Mouse (Mus musculus) inflammation-experienced regulatory T-cells (primary cell): ENCODE results near the gene Cyba. TPM values are rescaled to one million over a fixed set of nuclear protein-coding genes. Genes with fewer than 3 reads are reported as not detected.

ENCODE experiments used
- polyA plus RNA-seq, 2 experiments: library from polyadenylated mRNA; unstranded; fragments of 100-300 nt; shearing (Covaris generic); gene quantifications; one replicate each; pipeline ENCODE4 v1.2.1; 2017

Gene Cyba
- 100 to 1,000 TPM; 685 to 812 TPM for polyA plus RNA-seq

DNA sequence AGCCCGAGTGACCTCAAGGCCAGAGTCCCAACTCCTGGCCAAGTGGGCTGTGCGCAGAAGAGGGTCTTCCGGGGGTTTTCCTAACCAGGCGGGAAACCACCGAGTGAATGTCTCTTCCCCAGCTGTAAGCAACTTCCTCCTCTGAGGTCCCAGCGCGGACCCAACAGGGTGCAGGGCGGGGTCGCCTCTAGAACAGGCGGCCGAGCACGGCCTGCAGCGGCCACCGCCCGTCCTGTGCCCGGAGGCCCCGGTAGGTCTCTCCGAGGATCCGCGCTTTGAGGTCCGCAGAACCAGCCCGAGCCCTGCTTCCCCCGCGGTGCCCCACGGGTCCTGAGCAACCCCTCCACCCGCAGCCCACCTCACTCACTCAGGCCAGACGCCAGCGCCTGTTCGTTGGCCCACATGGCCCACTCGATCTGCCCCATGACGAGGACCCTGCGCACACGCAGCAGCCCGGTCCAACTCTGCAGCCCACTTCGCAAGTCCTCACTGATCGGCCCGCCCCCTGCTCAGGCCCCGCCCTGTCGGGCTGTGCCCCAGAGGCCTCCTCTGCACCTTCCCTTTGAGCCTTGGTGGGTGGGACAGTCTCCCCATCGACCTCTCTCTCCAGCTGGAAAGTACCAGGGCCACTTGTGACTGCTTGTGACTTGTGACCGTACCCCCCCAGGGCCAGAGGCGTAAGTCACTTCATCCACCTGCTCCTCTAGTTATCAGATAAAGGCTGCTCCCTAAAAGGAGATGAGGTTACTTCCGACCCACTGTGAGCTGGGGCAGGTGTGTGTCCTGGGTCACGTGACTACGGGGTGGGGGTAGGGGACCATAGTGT lies at the start of gene Cyba:
Cyba (minus strand) TSS at position 488 of the 826 bp plus-strand sequence.

DNA sequence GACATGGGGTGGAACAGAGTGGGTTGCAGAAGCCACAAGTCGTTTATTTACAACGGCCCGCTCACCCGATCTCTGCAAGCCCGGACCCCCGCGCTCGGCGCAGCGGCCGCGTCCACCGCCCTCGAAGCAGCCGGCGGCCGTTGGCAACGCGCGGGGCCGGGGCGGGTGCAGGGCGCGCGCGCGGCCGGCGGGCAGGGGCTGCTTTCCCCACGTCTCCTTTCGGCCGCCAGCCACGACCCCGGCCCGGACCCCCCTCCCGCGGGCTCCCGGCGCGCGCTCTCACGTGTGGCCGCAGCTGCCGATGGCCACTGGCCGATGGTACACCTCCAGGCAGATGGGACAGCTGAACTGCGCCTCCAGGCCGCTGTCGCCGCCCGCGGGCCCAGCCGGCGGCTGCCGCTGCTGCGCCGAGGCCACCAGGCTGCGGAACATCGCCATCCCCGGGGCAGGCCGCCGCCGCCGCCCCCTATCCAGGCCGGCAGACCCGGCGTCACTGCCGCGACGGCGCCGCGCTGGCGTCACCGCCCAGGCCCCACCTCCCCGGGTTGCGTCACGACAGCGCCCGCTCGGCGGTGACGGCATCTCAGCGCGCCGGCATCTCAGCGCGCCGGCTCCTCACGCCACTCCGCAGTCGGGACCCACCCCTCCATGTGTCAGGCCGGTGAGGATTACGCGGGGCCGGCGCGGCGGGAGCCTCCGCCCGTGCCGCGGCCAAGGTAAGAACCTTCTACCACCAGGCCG lies 43.0 kb upstream of the Cyba start, which contains the start of the genes Rnf166 and Ctu2:
Rnf166 (minus strand) TSS at position 485 of the 741 bp plus-strand sequence.
Ctu2 (plus strand) TSS at position 564 of the 741 bp plus-strand sequence.

DNA sequence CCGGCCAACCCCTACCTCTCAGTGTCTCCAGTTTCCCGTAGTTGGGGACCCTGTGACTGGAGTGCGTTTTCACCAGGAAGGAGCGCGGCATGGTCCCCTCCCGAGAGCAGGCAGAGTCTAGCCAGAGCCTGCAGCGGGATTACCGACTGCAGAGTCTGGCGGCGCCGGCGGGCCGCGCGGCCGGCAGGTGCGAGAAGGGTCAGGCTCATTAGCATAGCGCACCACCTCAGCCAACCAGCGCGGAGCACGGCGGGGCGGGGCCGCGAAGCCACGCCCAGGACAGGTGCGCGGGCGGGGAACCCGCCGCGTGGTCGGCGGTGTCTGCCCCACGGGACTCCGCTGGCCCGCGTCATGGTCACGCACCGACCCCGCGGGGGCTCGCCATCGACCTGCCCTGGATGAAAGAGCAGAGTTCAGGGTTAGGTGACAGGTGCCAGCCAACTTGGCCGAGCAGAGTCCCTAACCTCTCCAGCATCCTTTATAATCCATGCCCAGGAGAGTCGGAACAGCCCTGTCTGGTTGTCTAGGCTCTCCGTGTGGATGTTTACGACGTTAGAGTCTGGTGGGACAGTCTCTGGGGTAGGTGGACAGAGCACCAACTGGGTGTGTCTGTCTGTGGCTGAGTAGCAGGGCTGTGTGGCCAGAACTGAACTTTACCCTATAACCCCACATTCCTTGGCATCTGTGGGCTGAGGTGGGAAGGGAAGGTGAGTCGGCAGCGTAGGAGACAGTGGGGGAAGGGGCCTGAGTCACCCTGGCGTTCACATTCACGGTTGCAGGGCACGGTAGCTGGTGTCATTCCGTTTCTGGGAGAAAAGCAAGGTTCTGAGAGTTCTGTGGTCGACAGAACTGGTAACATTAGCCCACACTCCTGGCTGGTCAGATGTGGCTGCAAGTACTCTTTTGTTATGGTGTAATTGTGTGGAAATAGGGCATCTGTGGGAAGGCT lies 28.1 kb upstream of the Cyba start, which contains the start of gene Snai3:
Snai3 (minus strand) TSS at position 210 of the 949 bp plus-strand sequence.

DNA sequence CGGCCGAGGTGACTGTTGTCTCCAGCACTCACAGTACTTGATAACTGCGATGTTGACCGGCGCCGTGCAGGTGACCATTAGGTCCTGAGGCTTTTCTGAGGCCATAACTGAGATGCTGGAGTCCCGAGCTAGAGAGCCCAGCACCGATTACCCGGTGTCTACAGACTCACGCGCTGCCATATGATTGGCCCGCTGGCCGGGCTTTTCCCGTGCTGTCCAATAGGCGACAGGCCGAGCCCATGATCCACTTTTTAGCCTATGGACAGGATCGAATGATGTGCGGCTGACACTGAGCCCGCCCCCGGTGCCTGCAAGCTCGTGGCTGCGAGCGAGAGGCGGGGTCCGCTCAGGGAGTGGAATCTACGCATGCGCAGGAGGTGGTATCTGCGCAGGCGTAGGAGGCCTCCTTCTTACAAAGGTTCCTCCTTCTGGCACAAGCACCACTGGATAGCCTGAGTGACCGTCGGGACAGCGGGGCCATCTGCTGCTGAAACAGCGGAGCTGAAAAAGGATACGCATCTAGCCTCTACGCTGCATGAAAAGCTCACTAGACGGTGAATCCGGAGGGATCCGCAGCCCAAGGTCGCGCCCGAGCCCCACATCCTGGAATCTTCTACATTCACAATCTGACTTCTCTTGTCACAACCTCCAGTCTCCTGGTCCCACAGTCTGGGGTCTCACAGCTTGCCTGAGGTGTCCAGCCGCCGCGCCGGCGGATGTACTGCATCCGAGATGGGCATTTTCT lies 10.7 kb upstream of the Cyba start, which contains the start of gene Mvd:
Mvd (minus strand) TSS at position 161 of the 745 bp plus-strand sequence.

GRCm38 (mm10) chr8:122421376-122422070 lies 11.2 kb downstream of the Cyba start, which contains the start of gene Il17c:
Gene Il17c, plus strand, starts transcription at chr8:122422020.

GRCm38 (mm10) chr8:122376365-122377231 lies 56.1 kb downstream of the Cyba start, which contains the start of gene Zc3h18:
Gene Zc3h18, plus strand, starts transcription at chr8:122376609.

Other genes starting within 250 kb of the Cyba start
- 10 to 100 TPM; 46.2 to 51.4 TPM for gene Zfpm1, start 150.8 kb downstream of the Cyba start, polyA plus RNA-seq
- not detected for gene Trhr2, start 72.2 kb downstream of the Cyba start, polyA plus RNA-seq
- gene Zc3h18, start 56.3 kb downstream of the Cyba start, polyA plus RNA-seq, result 10 to 100 TPM; 42.5 to 46.0 TPM
- gene Il17c, start 10.9 kb downstream of the Cyba start, polyA plus RNA-seq, result under 1 TPM; 0.30 to 0.81 TPM
- gene Mvd, start 10.5 kb upstream of the Cyba start, polyA plus RNA-seq, result 10 to 100 TPM; 15.8 to 17.2 TPM
- 1 to 10 TPM; 2.9 to 8.2 TPM for gene Snai3, start 27.8 kb upstream of the Cyba start, polyA plus RNA-seq
- gene Rnf166, start 43.1 kb upstream of the Cyba start, polyA plus RNA-seq, result 100 to 1,000 TPM; 121 to 181 TPM
- 10 to 100 TPM; 66.2 to 79.8 TPM for gene Ctu2, start 43.2 kb upstream of the Cyba start, polyA plus RNA-seq
- 10 to 100 TPM; 19.2 to 23.6 TPM for gene Piezo1, start 118.4 kb upstream of the Cyba start, polyA plus RNA-seq
- gene Cdt1, start 135.1 kb upstream of the Cyba start, polyA plus RNA-seq, result 10 to 100 TPM; 18.5 to 27.4 TPM
- 100 to 1,000 TPM; 163 to 203 TPM for gene Aprt, start 144.0 kb upstream of the Cyba start, polyA plus RNA-seq
- 10 to 100 TPM; 12.3 to 15.3 TPM for gene Galns, start 178.5 kb upstream of the Cyba start, polyA plus RNA-seq
- 10 to 100 TPM; 46.9 to 49.5 TPM for gene Trappc2l, start 178.7 kb upstream of the Cyba start, polyA plus RNA-seq
- gene Pabpn1l, start 189.8 kb upstream of the Cyba start, polyA plus RNA-seq, result not detected